Mouse (Mus musculus): ENCODE measurements at regions not wholly inside any gene's neighbourhood (a gene's known extent, or its start where the extent isn't known, plus 50 kb on each side); places are given as distances from the start of the nearest gene placed in this dataset.

- Histone ChIP-seq H3K27ac (ENCODE audit: insufficient read depth, low read length) (no peak overlapping the region), H3K4me3 (ENCODE audit: low read depth, low read length) (no peak overlapping the region), H3K27me3 (ENCODE audit: control insufficient read depth, insufficient read depth, low read length, poor library complexity, severe bottlenecking) (no peaks in the 10 kb centered on the region; the same call in 1 of the 2 replicates), H3K4me1 (ENCODE audit: control insufficient read depth, insufficient read depth, low read length) (no peaks in the 10 kb centered on the region), H3K9ac (ENCODE audit: low read depth, poor library complexity, severe bottlenecking) (no peak overlapping the region), H3K36me3 (ENCODE audit: control insufficient read depth, insufficient read depth, low read length, poor library complexity, severe bottlenecking) (no peaks in the 10 kb centered on the region), H3K9me3 (replicated peaks; ENCODE audit: control insufficient read depth, insufficient read depth, low read length, poor library complexity, severe bottlenecking) (peaks cover 8% of the 10 kb centered on the region; the same call in 1 of the 2 replicates)
- TF ChIP-seq CTCF (IDR thresholded peaks at IDR 0.05; ENCODE audit: low read depth, low read length) (no peak), EP300 (IDR thresholded peaks at IDR 0.05; ENCODE audit: insufficient read depth, low read depth, low read length) (no peak), POLR2A (IDR thresholded peaks at IDR 0.05; ENCODE audit: insufficient read depth, low read length) (no peak)
Measured at GRCm38 (mm10) chr17:62393355-62394006, 487.6 kb downstream of the Efna5 start.

GRCm38 (mm10) chr17:62384053-62384452 lies 497.1 kb downstream of the Efna5 start:
- H3K9ac ChIP-seq (ENCODE audit: low read depth, poor library complexity, severe bottlenecking), result no peak overlapping the region
- no peaks in the 10 kb centered on the region for H3K9me3 ChIP-seq (replicated peaks; ENCODE audit: control insufficient read depth, insufficient read depth, low read length, poor library complexity, severe bottlenecking)
- TF ChIP-seq EP300 (IDR thresholded peaks at IDR 0.05; ENCODE audit: insufficient read depth, low read depth, low read length), result no peak
- TF ChIP-seq POLR2A (IDR thresholded peaks at IDR 0.05; ENCODE audit: insufficient read depth, low read length), result no peak
- no peak for TF ChIP-seq CTCF (IDR thresholded peaks at IDR 0.05; ENCODE audit: low read depth, low read length)
- no peaks in the 10 kb centered on the region for H3K27me3 ChIP-seq (ENCODE audit: control insufficient read depth, insufficient read depth, low read length, poor library complexity, severe bottlenecking)
- no peaks in the 10 kb centered on the region for H3K36me3 ChIP-seq (ENCODE audit: control insufficient read depth, insufficient read depth, low read length, poor library complexity, severe bottlenecking)
- no peak overlapping the region for H3K4me3 ChIP-seq (ENCODE audit: low read depth, low read length)
- H3K4me1 ChIP-seq (ENCODE audit: control insufficient read depth, insufficient read depth, low read length), result no peaks in the 10 kb centered on the region
- no peak overlapping the region for H3K27ac ChIP-seq (ENCODE audit: insufficient read depth, low read length)

- H3K4me1 ChIP-seq (ENCODE audit: control insufficient read depth, insufficient read depth, low read length), result no peaks in the 10 kb centered on the region
- H3K27ac ChIP-seq (ENCODE audit: insufficient read depth, low read length), result no peak overlapping the region
- H3K9me3 ChIP-seq (replicated peaks; ENCODE audit: control insufficient read depth, insufficient read depth, low read length, poor library complexity, severe bottlenecking), result no peaks in the 10 kb centered on the region
- H3K36me3 ChIP-seq (ENCODE audit: control insufficient read depth, insufficient read depth, low read length, poor library complexity, severe bottlenecking), result no peaks in the 10 kb centered on the region
- no peak for TF ChIP-seq CTCF (IDR thresholded peaks at IDR 0.05; ENCODE audit: low read depth, low read length)
- TF ChIP-seq POLR2A (IDR thresholded peaks at IDR 0.05; ENCODE audit: insufficient read depth, low read length), result no peak
- TF ChIP-seq EP300 (IDR thresholded peaks at IDR 0.05; ENCODE audit: insufficient read depth, low read depth, low read length), result no peak
- H3K27me3 ChIP-seq (ENCODE audit: control insufficient read depth, insufficient read depth, low read length, poor library complexity, severe bottlenecking), result no peaks in the 10 kb centered on the region
- H3K9ac ChIP-seq (ENCODE audit: low read depth, poor library complexity, severe bottlenecking), result no peak overlapping the region
- no peak overlapping the region for H3K4me3 ChIP-seq (ENCODE audit: low read depth, low read length)
Measured at GRCm38 (mm10) chr17:62378868-62379417, 502.2 kb downstream of the Efna5 start.

GRCm38 (mm10) chr17:62369100-62369499 lies 512.0 kb downstream of the Efna5 start:
- H3K9me3 ChIP-seq (replicated peaks; ENCODE audit: control insufficient read depth, insufficient read depth, low read length, poor library complexity, severe bottlenecking), result no peaks in the 10 kb centered on the region
- no peaks in the 10 kb centered on the region for H3K27me3 ChIP-seq (ENCODE audit: control insufficient read depth, insufficient read depth, low read length, poor library complexity, severe bottlenecking)
- H3K4me1 ChIP-seq (ENCODE audit: control insufficient read depth, insufficient read depth, low read length), result no peaks in the 10 kb centered on the region
- no peak overlapping the region for H3K27ac ChIP-seq (ENCODE audit: insufficient read depth, low read length)
- H3K4me3 ChIP-seq (ENCODE audit: low read depth, low read length), result no peak overlapping the region
- TF ChIP-seq EP300 (IDR thresholded peaks at IDR 0.05; ENCODE audit: insufficient read depth, low read depth, low read length) (no peak), POLR2A (IDR thresholded peaks at IDR 0.05; ENCODE audit: insufficient read depth, low read length) (no peak), CTCF (IDR thresholded peaks at IDR 0.05; ENCODE audit: low read depth, low read length) (no peak)
- H3K36me3 ChIP-seq (ENCODE audit: control insufficient read depth, insufficient read depth, low read length, poor library complexity, severe bottlenecking), result no peaks in the 10 kb centered on the region
- no peak overlapping the region for H3K9ac ChIP-seq (ENCODE audit: low read depth, poor library complexity, severe bottlenecking)

GRCm38 (mm10) chr17:62367937-62368336 lies 513.2 kb downstream of the Efna5 start:
- Histone ChIP-seq H3K36me3 (ENCODE audit: control insufficient read depth, insufficient read depth, low read length, poor library complexity, severe bottlenecking) (no peaks in the 10 kb centered on the region), H3K9me3 (replicated peaks; ENCODE audit: control insufficient read depth, insufficient read depth, low read length, poor library complexity, severe bottlenecking) (no peaks in the 10 kb centered on the region), H3K4me3 (ENCODE audit: low read depth, low read length) (no peak overlapping the region), H3K4me1 (ENCODE audit: control insufficient read depth, insufficient read depth, low read length) (no peaks in the 10 kb centered on the region), H3K27me3 (ENCODE audit: control insufficient read depth, insufficient read depth, low read length, poor library complexity, severe bottlenecking) (no peaks in the 10 kb centered on the region), H3K9ac (ENCODE audit: low read depth, poor library complexity, severe bottlenecking) (no peak overlapping the region), H3K27ac (ENCODE audit: insufficient read depth, low read length) (no peak overlapping the region)
- TF ChIP-seq POLR2A (IDR thresholded peaks at IDR 0.05; ENCODE audit: insufficient read depth, low read length), result no peak
- TF ChIP-seq EP300 (IDR thresholded peaks at IDR 0.05; ENCODE audit: insufficient read depth, low read depth, low read length), result no peak
- TF ChIP-seq CTCF (IDR thresholded peaks at IDR 0.05; ENCODE audit: low read depth, low read length), result no peak

- no peak for TF ChIP-seq POLR2A (IDR thresholded peaks at IDR 0.05; ENCODE audit: insufficient read depth, low read length)
- no peak for TF ChIP-seq EP300 (IDR thresholded peaks at IDR 0.05; ENCODE audit: insufficient read depth, low read depth, low read length)
- TF ChIP-seq CTCF (IDR thresholded peaks at IDR 0.05; ENCODE audit: low read depth, low read length), result no peak
- no peaks in the 10 kb centered on the region for H3K4me1 ChIP-seq (ENCODE audit: control insufficient read depth, insufficient read depth, low read length)
- H3K27me3 ChIP-seq (ENCODE audit: control insufficient read depth, insufficient read depth, low read length, poor library complexity, severe bottlenecking), result no peaks in the 10 kb centered on the region
- no peaks in the 10 kb centered on the region for H3K9me3 ChIP-seq (replicated peaks; ENCODE audit: control insufficient read depth, insufficient read depth, low read length, poor library complexity, severe bottlenecking)
- no peak overlapping the region for H3K4me3 ChIP-seq (ENCODE audit: low read depth, low read length)
- H3K27ac ChIP-seq (ENCODE audit: insufficient read depth, low read length), result no peak overlapping the region
- H3K9ac ChIP-seq (ENCODE audit: low read depth, poor library complexity, severe bottlenecking), result no peak overlapping the region
- H3K36me3 ChIP-seq (ENCODE audit: control insufficient read depth, insufficient read depth, low read length, poor library complexity, severe bottlenecking), result no peaks in the 10 kb centered on the region
Measured at GRCm38 (mm10) chr17:62358323-62358722, 522.8 kb downstream of the Efna5 start.
